Mouse (Mus musculus): Measurements from ENCODE around the gene Ppp2r2d.
A peak's percentile ranks its signal among the peaks of the same experiment; 100 is the strongest.

The Ppp2r2d gene

GRCm38 (mm10) chr7:138856670-138857069, 10.8 kb downstream of the Ppp2r2d start:
- peak; percentile 76 for DNase-seq (ENCODE audit: low read depth, low spot score)

- DNase-seq (ENCODE audit: low read depth, low spot score): no peak
Observed at GRCm38 (mm10) chr7:138863950-138864572, 18.2 kb downstream of the Ppp2r2d start.

- no peak for DNase-seq (ENCODE audit: low read depth, low spot score)
Observed at GRCm38 (mm10) chr7:138864776-138865175, 18.9 kb downstream of the Ppp2r2d start.

GRCm38 (mm10) chr7:138867286-138867685, 21.4 kb downstream of the Ppp2r2d start:
- no peak for DNase-seq (ENCODE audit: low read depth, low spot score)

- DNase-seq (ENCODE audit: low read depth, low spot score): no peak
Observed at GRCm38 (mm10) chr7:138868316-138868715, 22.4 kb downstream of the Ppp2r2d start.

GRCm38 (mm10) chr7:138872956-138873355, 27.1 kb downstream of the Ppp2r2d start:
- DNase-seq (ENCODE audit: low read depth, low spot score): no peak

GRCm38 (mm10) chr7:138875031-138875430, 29.2 kb downstream of the Ppp2r2d start:
- DNase-seq (ENCODE audit: low read depth, low spot score): no peak

GRCm38 (mm10) chr7:138883724-138884123, 37.8 kb downstream of the Ppp2r2d start:
- no peak for DNase-seq (ENCODE audit: low read depth, low spot score)

- no peak for DNase-seq (ENCODE audit: low read depth, low spot score)
Observed at GRCm38 (mm10) chr7:138885365-138886289, 39.7 kb downstream of the Ppp2r2d start.

GRCm38 (mm10) chr7:138898122-138898521, 52.2 kb downstream of the Ppp2r2d start:
- peak; percentile 25 for DNase-seq (ENCODE audit: low read depth, low spot score)

GRCm38 (mm10) chr7:138898743-138899142, 52.9 kb downstream of the Ppp2r2d start:
- peak; percentile 38 for DNase-seq (ENCODE audit: low read depth, low spot score)

- no peak for DNase-seq (ENCODE audit: low read depth, low spot score)
Observed at GRCm38 (mm10) chr7:138903886-138904435, 58.1 kb downstream of the Ppp2r2d start.

GRCm38 (mm10) chr7:138906441-138906840, 60.6 kb downstream of the Ppp2r2d start:
- no peak for DNase-seq (ENCODE audit: low read depth, low spot score)

GRCm38 (mm10) chr7:138907043-138907442, 61.2 kb downstream of the Ppp2r2d start:
- DNase-seq (ENCODE audit: low read depth, low spot score): peak; percentile 50

- DNase-seq (ENCODE audit: low read depth, low spot score): no peak
Observed at GRCm38 (mm10) chr7:138907976-138908375, 62.1 kb downstream of the Ppp2r2d start.

- DNase-seq (ENCODE audit: low read depth, low spot score): no peak
Observed at GRCm38 (mm10) chr7:138908768-138909276, 62.9 kb downstream of the Ppp2r2d start.

- DNase-seq (ENCODE audit: low read depth, low spot score): peak; percentile 98
Observed at GRCm38 (mm10) chr7:138909277-138910192, 63.7 kb downstream of the Ppp2r2d start, which contains the start of gene Bnip3. Gene Bnip3 (minus strand): TSS chr7:138909519.

- no peak for DNase-seq (ENCODE audit: low read depth, low spot score)
Observed at GRCm38 (mm10) chr7:138910193-138910562, 64.3 kb downstream of the Ppp2r2d start.

- no peak for DNase-seq (ENCODE audit: low read depth, low spot score)
Observed at GRCm38 (mm10) chr7:138913616-138914015, 67.7 kb downstream of the Ppp2r2d start.

- DNase-seq (ENCODE audit: low read depth, low spot score): peak; percentile 57
Observed at GRCm38 (mm10) chr7:138919156-138919944, 73.5 kb downstream of the Ppp2r2d start.

Data from ZHBTc4 (cell line).